Mouse (Mus musculus): ENCODE data around the gene Gm20388. TPM values are rescaled to one million over a fixed set of nuclear protein-coding genes. Genes with fewer than 3 reads are reported as not detected.
"Not testable (repeated sequence)": the region's sequence is repeated elsewhere in the genome, so short reads cannot be mapped to it uniquely, and the experiment has no call there.

The Gm20388 gene
- polyA plus RNA-seq, 1 experiment from 2014 or later = 12.4 TPM

DNA sequence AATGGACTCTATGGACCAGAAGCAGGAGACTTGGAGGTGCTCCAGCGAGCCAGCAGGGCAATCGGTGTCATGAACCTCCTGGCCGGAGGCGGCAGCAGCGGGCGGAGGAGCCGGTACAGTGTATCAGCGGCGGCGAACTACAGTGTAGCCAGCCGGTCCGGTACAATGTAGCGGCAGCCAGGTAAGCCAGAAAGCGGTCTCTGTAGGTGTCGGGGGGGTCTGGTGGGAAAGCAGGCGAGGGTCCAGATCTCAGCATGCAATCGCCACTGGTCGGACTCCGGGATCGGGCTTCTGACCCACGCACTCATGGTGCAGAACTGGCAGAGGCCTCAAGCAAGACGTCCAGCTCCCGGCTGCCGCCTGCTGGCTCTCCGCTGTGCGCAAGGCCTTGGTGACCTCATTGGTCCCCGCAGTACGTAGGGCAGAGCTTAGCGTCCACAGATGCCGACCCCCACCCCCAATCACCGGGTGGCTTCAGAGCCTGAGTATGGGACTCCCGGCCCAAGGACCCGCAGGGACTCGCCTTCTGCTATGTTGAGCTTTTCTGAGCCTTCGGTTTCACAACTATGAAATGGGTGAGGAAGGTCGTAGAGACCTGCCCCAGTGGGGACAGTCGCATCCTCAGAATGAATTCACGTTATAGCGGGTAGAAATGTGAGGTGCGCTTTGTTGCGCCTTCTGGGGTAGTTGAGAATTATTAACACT lies 3532.4 kb downstream of the Gm20388 start:
- Histone ChIP-seq H3K9ac (ENCODE audit: low read depth, low read length) (peak overlapping the region; percentile 90), H3K27me3 (replicated peaks; ENCODE audit: control insufficient read depth, insufficient read depth, low read length) (no peaks in the 10 kb centered on the region), H3K4me1 (ENCODE audit: control insufficient read depth, insufficient read depth, low read depth, low read length) (peaks cover 11% of the 10 kb centered on the region), H3K9me3 (ENCODE audit: control insufficient read depth, low read length) (no peaks in the 10 kb centered on the region), H3K4me3 (ENCODE audit: low read length) (peak overlapping the region; percentile 71), H3K27ac (ENCODE audit: low read depth, low read length) (peak overlapping the region; percentile 81), H3K36me3 (ENCODE audit: control insufficient read depth, insufficient read depth, low read length) (no peaks in the 10 kb centered on the region), H3K4me2 (ENCODE audit: low read length) (peak overlapping the region; percentile 77)
- 1% methylated on average over 41 of the region's 41 CpGs for WGBS
- peak; percentile 97 for ATAC-seq

DNA sequence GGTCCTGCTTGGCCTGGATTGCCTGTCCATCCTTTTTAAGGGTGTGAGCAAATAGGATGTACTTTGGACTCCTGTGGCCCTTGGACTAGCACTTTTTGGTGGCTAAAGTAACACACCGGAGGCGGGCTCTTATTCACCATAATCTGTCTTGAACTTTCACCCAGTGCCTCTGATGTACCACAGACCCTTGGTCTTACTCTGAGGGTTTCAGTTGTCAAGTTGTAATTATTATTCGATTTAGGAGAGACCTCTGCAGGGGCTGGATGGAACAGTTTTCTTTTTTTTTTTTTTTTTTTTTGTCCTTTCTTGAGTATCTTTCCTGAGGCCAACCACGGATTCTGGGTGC lies 3532.9 kb downstream of the Gm20388 start:
- peak overlapping the region; percentile 71 for H3K4me3 ChIP-seq (ENCODE audit: low read length)
- WGBS = 14% methylated on average over 4 of the region's 4 CpGs
- H3K4me2 ChIP-seq (ENCODE audit: low read length) = peak overlapping the region; percentile 77
- no peaks in the 10 kb centered on the region for H3K27me3 ChIP-seq (replicated peaks; ENCODE audit: control insufficient read depth, insufficient read depth, low read length)
- ATAC-seq = 0 out of 2 replicates have a peak, but pooled peaks have one; percentile 5
- peak overlapping the region; percentile 90 for H3K9ac ChIP-seq (ENCODE audit: low read depth, low read length)
- no peaks in the 10 kb centered on the region for H3K36me3 ChIP-seq (ENCODE audit: control insufficient read depth, insufficient read depth, low read length)
- H3K27ac ChIP-seq (ENCODE audit: low read depth, low read length) = peak overlapping the region; percentile 81; the same call in 1 of the 2 replicates
- peaks cover 11% of the 10 kb centered on the region for H3K4me1 ChIP-seq (ENCODE audit: control insufficient read depth, insufficient read depth, low read depth, low read length)
- no peaks in the 10 kb centered on the region for H3K9me3 ChIP-seq (ENCODE audit: control insufficient read depth, low read length)

DNA sequence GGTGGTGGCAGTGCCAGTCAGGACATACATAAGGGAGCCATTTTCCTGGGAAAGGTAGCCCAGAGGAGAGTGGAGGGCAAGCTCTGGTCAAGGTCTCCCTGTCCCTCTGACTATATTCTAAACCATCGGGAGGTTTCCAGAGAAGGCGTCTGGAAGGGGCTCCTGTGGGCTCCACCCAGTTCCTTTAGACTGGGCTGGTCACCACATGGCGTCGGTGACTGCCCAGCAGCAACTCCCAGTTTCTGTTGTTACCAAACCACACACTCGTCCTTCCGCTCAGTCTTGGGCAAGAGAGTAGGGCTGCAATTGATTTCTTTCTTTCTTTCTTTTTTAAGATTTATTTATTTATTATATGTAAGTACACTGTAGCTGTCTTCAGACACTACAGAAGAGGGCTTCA lies 3533.5 kb downstream of the Gm20388 start:
- Histone ChIP-seq H3K4me1 (ENCODE audit: control insufficient read depth, insufficient read depth, low read depth, low read length) (peaks cover 11% of the 10 kb centered on the region), H3K27me3 (replicated peaks; ENCODE audit: control insufficient read depth, insufficient read depth, low read length) (no peaks in the 10 kb centered on the region), H3K4me2 (ENCODE audit: low read length) (peak overlapping the region; percentile 77), H3K36me3 (ENCODE audit: control insufficient read depth, insufficient read depth, low read length) (peaks cover 4% of the 10 kb centered on the region), H3K27ac (ENCODE audit: low read depth, low read length) (no peak overlapping the region), H3K9me3 (ENCODE audit: control insufficient read depth, low read length) (no peaks in the 10 kb centered on the region), H3K4me3 (ENCODE audit: low read length) (peak overlapping the region; percentile 71), H3K9ac (ENCODE audit: low read depth, low read length) (peak overlapping the region; percentile 90)
- 84% methylated on average over 6 of the region's 6 CpGs for WGBS
- ATAC-seq = no peak

DNA sequence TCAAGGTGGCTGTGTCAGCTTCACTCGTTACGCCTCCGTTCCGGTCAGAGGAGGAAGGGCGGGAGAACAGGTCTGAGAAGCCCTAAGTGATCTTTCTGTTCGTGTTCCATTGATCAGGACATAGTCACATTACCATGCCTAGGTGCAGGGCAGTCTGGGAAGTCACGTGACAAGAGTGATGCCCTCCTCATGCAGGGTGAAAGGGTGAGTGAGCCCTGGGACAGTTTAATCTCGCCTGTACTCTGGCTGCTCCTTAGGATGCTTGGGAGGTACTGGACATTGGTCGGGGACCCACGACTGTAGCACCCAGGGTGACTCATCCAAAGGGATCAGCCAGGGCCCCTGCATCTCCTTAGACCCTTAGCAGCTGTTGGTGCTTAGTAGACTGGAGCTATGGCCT lies 3535.3 kb downstream of the Gm20388 start:
- Histone ChIP-seq H3K4me3 (ENCODE audit: low read length) (no peak overlapping the region), H3K9ac (ENCODE audit: low read depth, low read length) (no peak overlapping the region), H3K4me1 (ENCODE audit: control insufficient read depth, insufficient read depth, low read depth, low read length) (peaks cover 11% of the 10 kb centered on the region), H3K9me3 (ENCODE audit: control insufficient read depth, low read length) (no peaks in the 10 kb centered on the region), H3K36me3 (ENCODE audit: control insufficient read depth, insufficient read depth, low read length) (peaks cover 8% of the 10 kb centered on the region), H3K27ac (ENCODE audit: low read depth, low read length) (no peak overlapping the region), H3K4me2 (ENCODE audit: low read length) (no peak overlapping the region), H3K27me3 (replicated peaks; ENCODE audit: control insufficient read depth, insufficient read depth, low read length) (no peaks in the 10 kb centered on the region)
- ATAC-seq = no peak
- WGBS = 95% methylated on average over 10 of the region's 10 CpGs

DNA sequence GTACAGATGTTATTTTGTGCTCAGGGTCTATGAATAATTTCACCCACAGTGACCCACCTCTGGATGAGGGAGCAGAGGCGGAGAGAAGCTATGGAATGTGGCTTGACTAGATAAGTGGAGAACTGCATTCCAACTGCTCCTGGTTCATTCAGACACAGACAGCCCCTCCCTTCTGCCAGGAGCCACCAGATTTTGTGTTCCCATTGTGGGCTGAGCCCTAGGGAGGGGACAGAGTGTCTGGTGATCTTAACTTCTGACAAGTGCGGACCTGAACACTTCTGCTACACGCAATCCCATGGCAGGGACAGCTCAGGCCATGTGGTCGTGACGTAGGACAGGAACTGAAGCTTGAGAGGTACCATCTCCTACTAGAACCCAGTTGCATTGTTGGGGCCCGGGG lies 3536.2 kb downstream of the Gm20388 start:
- no peak for ATAC-seq
- Histone ChIP-seq H3K27me3 (replicated peaks; ENCODE audit: control insufficient read depth, insufficient read depth, low read length) (no peaks in the 10 kb centered on the region), H3K4me2 (ENCODE audit: low read length) (no peak overlapping the region), H3K36me3 (ENCODE audit: control insufficient read depth, insufficient read depth, low read length) (peaks cover 12% of the 10 kb centered on the region), H3K27ac (ENCODE audit: low read depth, low read length) (no peak overlapping the region), H3K4me1 (ENCODE audit: control insufficient read depth, insufficient read depth, low read depth, low read length) (peaks cover 11% of the 10 kb centered on the region), H3K4me3 (ENCODE audit: low read length) (no peak overlapping the region), H3K9me3 (ENCODE audit: control insufficient read depth, low read length) (no peaks in the 10 kb centered on the region), H3K9ac (ENCODE audit: low read depth, low read length) (no peak overlapping the region)
- WGBS = 97% methylated on average over 6 of the region's 6 CpGs

DNA sequence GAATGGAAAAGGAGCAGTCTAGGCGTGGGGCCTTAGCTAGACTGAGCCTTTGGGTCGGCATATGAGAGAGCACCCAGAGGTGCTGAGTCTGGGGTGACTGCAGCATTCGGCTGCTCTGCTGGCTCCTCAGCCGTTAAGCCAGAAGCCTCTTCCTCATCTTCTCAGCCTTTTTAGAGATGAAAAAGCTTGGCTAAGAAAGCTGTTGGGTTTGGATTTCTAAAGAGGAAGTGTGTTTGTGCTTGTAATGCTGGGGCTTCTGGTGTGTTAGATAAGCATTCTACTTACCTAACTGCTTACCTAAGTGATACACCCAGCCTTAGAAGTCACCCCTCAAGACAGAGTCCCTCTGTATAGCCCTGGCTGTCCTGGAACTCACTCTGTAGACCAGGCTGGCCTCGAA lies 3540.1 kb downstream of the Gm20388 start:
- Histone ChIP-seq H3K4me2 (ENCODE audit: low read length) (no peak overlapping the region), H3K36me3 (ENCODE audit: control insufficient read depth, insufficient read depth, low read length) (peaks cover 33% of the 10 kb centered on the region), H3K4me1 (ENCODE audit: control insufficient read depth, insufficient read depth, low read depth, low read length) (no peaks in the 10 kb centered on the region)

DNA sequence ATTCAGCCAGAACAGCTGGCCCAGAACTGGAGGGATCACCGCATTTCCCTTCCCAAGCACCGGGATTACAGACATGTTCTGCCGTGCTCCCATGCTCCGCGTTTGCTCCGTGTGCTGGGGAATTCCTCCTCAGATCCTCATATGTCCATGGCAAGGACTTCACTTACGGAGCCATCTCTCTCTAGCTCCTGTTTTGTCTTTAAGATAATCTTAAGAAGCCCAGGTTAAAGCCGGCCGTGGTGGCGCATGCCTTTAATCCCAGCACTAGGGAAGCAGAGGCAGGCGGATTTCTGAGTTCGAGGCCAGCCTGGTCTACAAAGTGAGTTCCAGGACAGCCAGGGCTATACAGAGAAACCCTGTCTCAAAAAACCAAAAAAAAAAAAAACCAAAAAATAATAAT lies 3541.1 kb downstream of the Gm20388 start:
- ATAC-seq; H3K9me3 ChIP-seq (ENCODE audit: control insufficient read depth, low read length); H3K4me2 ChIP-seq (ENCODE audit: low read length); H3K27me3 ChIP-seq (replicated peaks; ENCODE audit: control insufficient read depth, insufficient read depth, low read length); H3K4me3 ChIP-seq (ENCODE audit: low read length); H3K4me1 ChIP-seq (ENCODE audit: control insufficient read depth, insufficient read depth, low read depth, low read length); H3K9ac ChIP-seq (ENCODE audit: low read depth, low read length); H3K27ac ChIP-seq (ENCODE audit: low read depth, low read length): not testable (repeated sequence)
- peaks cover 38% of the 10 kb centered on the region for H3K36me3 ChIP-seq (ENCODE audit: control insufficient read depth, insufficient read depth, low read length)
- 96% methylated on average over 12 of the region's 12 CpGs for WGBS

More for the DNA sequence above, 3540.1 kb downstream of the Gm20388 start:
- no peak overlapping the region for H3K27ac ChIP-seq (ENCODE audit: low read depth, low read length)
- no peak for ATAC-seq
- no peaks in the 10 kb centered on the region for H3K27me3 ChIP-seq (replicated peaks; ENCODE audit: control insufficient read depth, insufficient read depth, low read length)
- no peaks in the 10 kb centered on the region for H3K9me3 ChIP-seq (ENCODE audit: control insufficient read depth, low read length)
- no peak overlapping the region for H3K4me3 ChIP-seq (ENCODE audit: low read length)
- 95% methylated on average over 5 of the region's 5 CpGs for WGBS
- H3K9ac ChIP-seq (ENCODE audit: low read depth, low read length) = no peak overlapping the region

DNA sequence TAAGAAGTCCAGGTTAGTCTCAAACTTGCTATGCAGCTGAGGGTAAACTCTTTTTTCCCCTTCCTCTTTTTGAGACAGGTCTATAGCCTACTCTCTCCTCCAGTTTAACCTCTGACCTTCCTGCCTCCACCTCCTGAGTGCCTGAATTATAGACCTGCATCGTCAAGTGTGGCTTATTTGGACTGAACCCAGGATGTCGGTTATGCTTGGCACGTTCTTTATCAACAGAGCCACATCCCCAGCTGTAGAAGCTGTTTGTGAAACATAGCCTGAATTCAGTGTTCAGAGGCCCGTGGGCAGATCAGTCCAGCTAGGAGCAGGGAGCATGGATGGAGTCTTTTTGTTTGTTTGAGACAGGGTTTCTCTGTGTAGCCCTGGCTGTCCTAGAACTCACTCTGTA lies 3541.5 kb downstream of the Gm20388 start:
- ATAC-seq = no peak
- no peaks in the 10 kb centered on the region for H3K27me3 ChIP-seq (replicated peaks; ENCODE audit: control insufficient read depth, insufficient read depth, low read length)
- peaks cover 38% of the 10 kb centered on the region for H3K36me3 ChIP-seq (ENCODE audit: control insufficient read depth, insufficient read depth, low read length)
- H3K27ac ChIP-seq (ENCODE audit: low read depth, low read length) = no peak overlapping the region
- H3K4me2 ChIP-seq (ENCODE audit: low read length) = no peak overlapping the region
- no peak overlapping the region for H3K4me3 ChIP-seq (ENCODE audit: low read length)
- no peaks in the 10 kb centered on the region for H3K4me1 ChIP-seq (ENCODE audit: control insufficient read depth, insufficient read depth, low read depth, low read length)
- H3K9me3 ChIP-seq (ENCODE audit: control insufficient read depth, low read length) = no peaks in the 10 kb centered on the region
- WGBS = 86% methylated on average over 4 of the region's 4 CpGs
- no peak overlapping the region for H3K9ac ChIP-seq (ENCODE audit: low read depth, low read length)

DNA sequence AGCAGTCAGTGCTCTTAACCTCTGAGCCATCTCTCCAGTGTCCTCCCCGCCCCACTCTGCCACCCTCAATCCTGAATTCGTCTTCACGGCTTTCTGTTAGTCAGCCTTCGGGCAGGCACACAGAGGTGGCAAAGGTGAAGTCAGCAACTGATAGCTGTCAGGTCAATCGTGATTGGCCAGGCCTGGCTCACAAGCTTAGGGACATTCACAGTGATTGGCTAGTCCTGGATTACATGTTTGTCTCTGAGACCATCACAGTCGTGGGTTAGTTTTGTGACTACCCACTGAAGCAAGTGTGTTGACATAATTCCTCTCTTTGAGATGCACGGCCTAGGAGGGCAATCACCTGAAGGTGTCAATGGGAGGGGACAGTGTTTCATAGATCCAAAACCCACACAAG lies 3542.7 kb downstream of the Gm20388 start:
- WGBS = 86% methylated on average over 7 of the region's 7 CpGs
- Histone ChIP-seq H3K4me2 (ENCODE audit: low read length) (no peak overlapping the region), H3K9me3 (ENCODE audit: control insufficient read depth, low read length) (no peaks in the 10 kb centered on the region), H3K9ac (ENCODE audit: low read depth, low read length) (no peak overlapping the region), H3K36me3 (ENCODE audit: control insufficient read depth, insufficient read depth, low read length) (peaks cover 47% of the 10 kb centered on the region), H3K4me3 (ENCODE audit: low read length) (no peak overlapping the region), H3K27me3 (replicated peaks; ENCODE audit: control insufficient read depth, insufficient read depth, low read length) (no peaks in the 10 kb centered on the region), H3K4me1 (ENCODE audit: control insufficient read depth, insufficient read depth, low read depth, low read length) (no peaks in the 10 kb centered on the region), H3K27ac (ENCODE audit: low read depth, low read length) (no peak overlapping the region)
- no peak for ATAC-seq
